Mouse (Mus musculus) right cerebral cortex, adult 2 months (tissue): ENCODE data around the gene Slc39a3.
"Not testable (repeated sequence)": the region's sequence is repeated elsewhere in the genome, so short reads cannot be mapped to it uniquely, and the experiment has no call there.

Source experiments
- DNase-seq, 2 experiments: peaks; one replicate each; pipeline ENCODE4 v3.0.0; 2021 to 2022; ENCODE audit warnings: low spot score in 2 of 2

The Slc39a3 gene

DNA sequence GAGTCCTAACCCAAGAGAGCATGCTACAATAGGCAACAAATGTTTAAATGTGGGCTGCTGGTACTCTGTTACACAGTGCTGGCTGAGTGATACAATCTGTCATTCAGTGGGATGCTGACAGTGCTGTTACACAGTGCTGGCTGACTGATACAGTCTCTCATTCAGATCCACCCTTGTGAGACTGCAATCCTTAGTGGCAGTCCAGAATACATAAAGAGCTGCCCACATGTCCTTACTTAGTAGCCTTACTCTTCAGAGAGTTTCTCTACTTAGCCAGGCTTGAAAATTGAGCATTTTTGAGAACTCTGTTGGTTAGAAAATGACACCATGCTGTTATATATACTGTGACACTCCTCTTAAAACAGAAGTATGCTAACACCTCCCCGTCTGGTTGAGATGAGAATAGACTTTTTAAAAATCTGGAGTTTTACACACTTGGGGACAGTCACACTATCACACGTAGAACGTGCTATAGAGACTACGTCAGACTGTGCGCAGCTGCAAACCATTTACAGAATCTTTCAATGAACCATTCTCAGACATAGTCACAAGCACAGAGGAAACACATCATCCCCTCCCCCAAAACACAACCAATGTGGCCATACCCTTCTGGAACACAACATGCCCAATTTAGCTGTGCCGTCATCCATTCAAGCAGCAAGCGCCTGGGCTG lies 31.1 kb downstream of the Slc39a3 start:
- DNase-seq, result peak in 1 of 2 experiments; percentile 60

DNA sequence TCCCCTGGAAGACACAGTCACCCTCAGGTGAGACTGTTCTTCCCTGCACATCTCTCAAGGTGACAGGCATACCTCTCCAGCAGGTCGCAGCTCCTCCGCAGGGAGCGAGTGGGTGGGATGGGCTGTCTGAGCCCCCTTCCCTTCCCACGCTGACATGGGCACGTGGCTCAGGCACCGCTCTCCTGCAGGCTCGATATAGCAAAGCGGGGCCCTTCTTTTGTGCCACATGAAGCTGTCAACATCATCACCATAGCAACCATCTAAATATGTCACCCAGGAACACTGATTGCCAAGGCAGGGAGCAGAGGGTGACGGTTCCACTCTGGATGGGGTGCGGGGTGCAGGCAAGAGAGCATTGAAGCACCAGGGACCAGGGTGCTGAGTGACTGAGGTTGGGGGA lies 36.1 kb downstream of the Slc39a3 start:
- DNase-seq, result peak in 1 of 2 experiments; percentile 69

DNA sequence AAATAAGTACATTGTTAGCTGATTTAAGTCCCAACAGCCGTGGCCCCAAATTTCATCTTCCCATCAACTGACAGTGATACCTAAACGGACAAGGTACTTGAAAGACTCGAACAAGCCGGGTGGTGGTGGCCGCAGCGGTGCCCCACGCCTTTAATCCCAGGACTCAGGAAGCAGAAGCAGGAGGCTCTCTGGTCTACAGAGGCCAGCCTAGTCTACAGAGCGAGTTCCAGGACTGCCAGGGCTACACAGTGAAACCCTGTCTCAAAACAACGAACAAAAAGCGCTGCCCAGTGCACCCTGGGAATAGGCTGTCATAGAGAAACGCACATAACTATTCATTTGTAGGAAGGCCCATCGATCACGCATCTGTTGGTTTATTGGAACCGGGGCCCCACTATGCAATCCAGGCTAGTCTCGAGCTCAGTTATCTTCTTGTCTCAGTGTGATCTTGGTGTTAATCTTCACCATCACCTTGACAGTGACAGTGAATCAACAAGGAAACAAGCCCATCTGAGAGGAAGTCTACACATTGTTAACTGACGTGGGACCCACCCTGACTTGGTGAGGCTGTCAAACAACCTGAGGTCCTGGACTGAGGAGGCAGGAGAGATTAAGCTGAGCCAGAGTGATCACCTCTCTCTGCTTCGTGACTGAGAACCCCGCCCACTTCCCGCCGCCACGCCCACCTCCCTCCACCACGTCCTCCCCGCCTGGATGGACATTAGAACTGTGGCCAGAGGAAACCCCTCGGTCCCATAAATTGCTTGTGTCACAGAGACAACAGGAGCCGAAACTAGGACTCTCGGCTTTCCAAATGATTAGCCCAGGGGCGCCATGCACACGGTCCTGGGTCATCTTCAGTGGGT lies 36.8 kb downstream of the Slc39a3 start:
- DNase-seq, result no peak

DNA sequence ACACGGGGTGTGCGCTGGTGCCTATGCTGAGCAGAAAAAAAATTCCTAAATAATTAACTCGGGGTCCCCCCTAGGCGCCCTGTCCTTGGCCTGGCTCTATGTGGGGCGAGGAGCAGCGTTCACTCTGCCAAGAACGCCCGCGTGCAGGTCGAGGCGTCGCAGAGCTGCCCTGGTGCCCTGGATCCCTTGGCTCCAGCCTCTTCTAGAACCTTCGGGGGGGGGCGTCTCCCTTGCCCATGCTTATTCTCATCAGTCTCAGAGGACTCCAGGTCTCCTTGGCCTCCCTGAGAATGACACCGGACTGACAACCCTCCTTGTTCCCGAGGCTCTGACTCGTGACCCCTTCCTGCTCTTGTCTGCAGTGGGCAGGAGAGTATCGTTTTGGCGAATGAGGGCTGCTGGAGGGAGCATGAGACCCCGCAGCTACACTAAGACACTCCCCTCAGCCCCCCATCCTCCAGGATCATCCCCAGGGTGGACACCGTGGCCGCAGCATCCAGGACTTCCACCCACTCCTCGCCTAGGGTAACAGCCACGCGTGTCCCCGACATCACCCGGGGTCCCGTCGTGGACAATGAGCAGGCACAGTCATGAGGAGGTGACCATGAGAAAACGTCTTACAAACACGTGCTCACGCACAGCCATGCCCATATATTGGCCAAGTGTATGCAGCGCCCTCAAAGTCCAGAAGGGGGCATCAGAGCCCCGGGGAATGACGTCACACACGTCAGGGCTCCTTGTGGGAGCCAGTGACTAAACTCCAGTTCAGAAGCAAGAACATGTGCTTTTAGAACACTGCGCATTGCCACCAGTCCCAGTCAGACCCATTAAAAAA lies 37.6 kb downstream of the Slc39a3 start:
- peak; percentile 90 to 92 for DNase-seq

DNA sequence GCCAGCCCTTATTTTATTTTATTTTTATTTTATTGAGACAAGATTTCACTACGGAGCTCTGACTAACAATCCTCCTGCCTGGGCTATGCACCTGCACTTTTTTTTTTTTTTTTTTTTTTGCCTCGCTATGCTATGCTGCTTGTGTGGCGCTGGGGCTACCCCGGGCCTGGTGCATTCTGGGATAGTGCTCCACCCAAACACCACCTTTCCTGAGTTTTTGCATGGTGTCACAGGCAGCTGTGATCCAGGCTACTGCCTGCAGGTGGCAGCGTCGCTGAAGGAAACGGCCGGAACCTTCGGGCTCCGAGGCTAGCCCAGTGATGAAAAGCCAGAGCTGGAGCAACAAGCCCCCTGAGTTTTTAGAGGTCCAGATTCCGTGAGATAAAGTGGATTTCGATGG lies 38.4 kb downstream of the Slc39a3 start:
- peak in 1 of 2 experiments; percentile 73 for DNase-seq

GRCm38 (mm10) chr10:80998021-80998420 lies 39.2 kb downstream of the Slc39a3 start:
- DNase-seq, result peak in 1 of 2 experiments; percentile 62

- no peak for DNase-seq
Measured at GRCm38 (mm10) chr10:80997332-80997731, 39.9 kb downstream of the Slc39a3 start.

- no peak for DNase-seq
Measured at GRCm38 (mm10) chr10:80996501-80996900, 40.7 kb downstream of the Slc39a3 start.

GRCm38 (mm10) chr10:80995091-80995632 lies 42.1 kb downstream of the Slc39a3 start:
- DNase-seq, result peak; percentile 90

DNA sequence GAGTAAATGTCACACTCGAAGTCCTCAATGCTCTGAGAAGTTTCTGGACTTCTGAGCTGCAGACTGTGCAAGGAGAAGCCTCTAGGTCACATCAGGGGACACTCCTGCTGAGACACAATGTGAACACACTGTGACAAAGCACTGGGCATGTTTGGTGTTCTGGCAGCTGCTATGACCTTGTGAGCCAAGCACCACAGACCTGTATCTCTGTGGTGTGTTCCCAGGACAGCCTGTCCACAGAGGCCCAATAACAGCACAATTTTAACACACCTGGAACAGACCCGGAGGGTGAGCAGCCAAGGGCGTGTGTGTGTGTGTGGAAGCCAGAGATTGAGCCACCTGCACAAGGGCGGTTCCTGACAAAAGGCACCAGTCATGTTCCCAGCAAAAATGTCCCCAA lies 42.6 kb downstream of the Slc39a3 start:
- DNase-seq, result no peak

DNA sequence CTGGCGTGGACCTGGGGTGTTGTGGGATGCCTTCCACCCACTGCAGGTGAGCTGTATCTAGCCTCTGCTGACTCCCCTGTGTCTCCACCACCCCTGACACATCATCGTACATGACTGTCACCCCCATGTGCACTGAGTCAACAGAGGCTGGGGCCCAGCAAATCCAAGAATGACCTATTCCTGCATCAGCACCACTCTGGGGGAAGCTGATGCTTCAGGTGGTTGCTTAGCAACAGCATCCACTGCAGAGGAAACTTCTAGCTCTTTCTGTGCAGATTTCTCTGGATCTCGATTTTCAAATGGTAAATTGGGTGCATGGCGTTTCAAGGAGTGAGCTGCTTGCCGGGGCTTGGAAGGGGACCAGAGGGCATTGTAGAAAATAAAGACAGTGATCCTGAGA lies 44.0 kb downstream of the Slc39a3 start:
- peak in 1 of 2 experiments; percentile 28 for DNase-seq

- no peak for DNase-seq
Measured at GRCm38 (mm10) chr10:80991945-80992344, 45.3 kb downstream of the Slc39a3 start.

GRCm38 (mm10) chr10:80991007-80991406 lies 46.2 kb downstream of the Slc39a3 start:
- no peak for DNase-seq

DNA sequence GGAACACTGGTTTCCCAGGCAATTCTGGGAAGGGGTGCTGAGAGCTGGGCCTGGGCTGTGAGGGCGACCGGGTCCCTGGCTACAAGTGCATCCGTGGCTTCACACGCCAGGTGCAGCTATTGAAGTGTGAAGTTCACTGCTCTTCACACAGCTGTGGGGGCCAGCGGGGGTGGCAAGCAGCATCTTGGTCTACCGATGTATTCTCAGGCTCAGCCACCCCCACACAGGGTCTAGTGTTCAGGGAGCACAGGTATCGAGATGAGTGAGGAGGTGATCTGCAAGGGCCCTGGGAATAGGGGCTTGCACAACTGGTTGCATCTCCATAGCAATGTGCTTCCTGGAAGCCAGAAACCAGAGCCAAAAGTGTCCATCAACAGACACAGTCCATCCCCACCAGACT lies 46.8 kb downstream of the Slc39a3 start:
- DNase-seq, result no peak

DNA sequence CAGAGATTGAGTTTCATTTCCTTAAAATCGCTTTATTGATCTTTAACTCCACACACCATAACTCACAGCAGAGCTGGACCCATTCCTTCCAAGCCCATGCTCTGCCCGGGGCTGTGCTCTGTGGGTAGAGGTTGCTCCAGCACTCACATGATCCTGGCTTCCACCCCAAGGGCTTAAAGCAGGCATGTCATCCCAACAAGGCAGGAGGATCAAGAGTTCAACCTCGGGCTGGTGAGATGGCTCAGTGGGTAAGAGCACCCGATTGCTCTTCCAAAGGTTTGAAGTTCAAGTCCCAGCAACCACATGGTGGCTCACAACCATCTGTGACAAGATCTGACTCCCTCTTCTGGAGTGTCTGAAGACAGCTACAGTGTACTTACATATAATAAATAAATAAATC lies 47.4 kb downstream of the Slc39a3 start:
- not testable (repeated sequence) for DNase-seq

DNA sequence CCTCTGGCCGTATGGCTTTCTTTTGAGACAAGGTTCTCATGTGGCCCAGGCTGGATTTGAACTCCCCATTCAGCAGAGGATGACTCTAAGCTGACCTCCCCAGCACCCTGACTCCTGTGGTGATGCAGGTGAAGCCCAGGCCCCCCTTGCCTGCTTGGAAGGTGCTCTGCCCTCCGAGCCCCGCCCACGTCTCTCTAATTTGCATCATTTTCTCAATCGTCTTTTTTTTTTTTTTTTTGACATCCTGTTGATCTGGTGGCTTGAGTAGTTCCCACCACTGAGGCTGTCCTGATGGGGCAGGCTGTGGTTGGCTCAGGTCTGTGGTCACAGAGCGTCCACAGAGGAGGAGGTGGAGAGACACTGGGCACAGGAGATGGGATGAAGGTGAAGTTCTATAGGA lies 47.8 kb downstream of the Slc39a3 start:
- no peak for DNase-seq

DNA sequence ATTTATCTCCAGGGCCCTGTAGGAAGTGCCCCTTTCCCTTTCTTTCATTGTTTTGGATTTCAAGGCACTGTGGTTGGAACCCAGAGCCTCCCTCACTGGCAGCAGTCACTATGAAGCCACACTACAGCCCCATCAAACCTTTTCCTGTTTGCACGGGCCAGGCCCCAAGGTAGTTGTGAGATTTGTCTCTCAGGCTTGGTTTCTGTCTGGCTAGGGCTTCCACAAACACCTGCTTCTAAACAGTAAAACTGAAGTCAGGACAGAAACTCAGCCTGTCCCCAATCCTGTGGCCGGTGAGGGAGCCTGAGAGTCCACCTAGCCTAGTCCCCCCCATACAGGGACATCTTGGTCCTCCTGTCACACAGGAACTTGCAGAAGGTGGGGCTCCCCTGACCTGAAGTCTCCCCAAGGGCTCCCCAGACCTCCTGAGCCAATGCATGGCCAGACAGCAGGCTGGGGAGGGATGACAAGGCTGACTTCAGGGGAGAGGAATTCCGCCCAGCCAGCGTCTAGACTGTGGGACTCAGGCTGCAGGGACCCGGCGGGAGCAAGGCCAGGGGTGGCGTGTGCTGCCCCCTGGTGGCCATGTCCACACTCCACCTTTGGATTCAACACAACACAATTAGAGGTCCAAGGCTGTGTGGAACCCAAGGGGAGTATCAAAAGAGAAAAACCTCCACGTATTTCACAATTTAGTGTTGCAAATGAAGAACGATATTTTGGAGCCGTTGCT lies 49.4 kb downstream of the Slc39a3 start:
- peak; percentile 66 to 67 for DNase-seq

DNA sequence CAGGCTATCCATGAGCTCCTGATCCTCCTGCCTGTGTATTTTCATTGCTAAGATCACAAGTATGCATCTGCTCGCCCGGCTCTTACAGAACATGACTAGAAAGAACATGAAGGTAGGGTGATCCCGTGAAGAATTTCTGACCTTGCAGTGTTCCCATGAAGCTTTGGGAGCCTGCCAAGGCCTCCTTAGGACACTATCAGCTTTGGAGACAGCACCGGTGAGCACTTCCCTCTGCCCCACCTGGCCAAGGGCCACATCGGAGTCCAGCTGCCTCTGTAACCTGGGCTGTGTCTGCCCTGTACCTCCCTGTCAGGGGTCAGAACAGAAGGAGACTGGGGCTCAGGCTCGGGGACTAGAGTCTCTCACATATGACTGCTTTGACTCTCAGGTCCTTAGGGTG lies 50.5 kb downstream of the Slc39a3 start:
- no peak for DNase-seq

GRCm38 (mm10) chr10:80985970-80986701 lies 51.1 kb downstream of the Slc39a3 start:
- DNase-seq, result no peak

GRCm38 (mm10) chr10:80985241-80985969 lies 51.8 kb downstream of the Slc39a3 start:
- DNase-seq, result peak in 1 of 2 experiments; percentile 31
